Mouse (Mus musculus) hindlimb bud, embryonic 11.5 days (tissue): Measurements from ENCODE around the gene Ppp1r14b.

Experiments
- DNase-seq: peaks from one replicate; pipeline ENCODE4 v3.0.0-alpha.2; 2012; ENCODE audit warnings: low read depth, low spot score; ENCODE audit errors: extremely low spot score

Ppp1r14b gene

GRCm38 (mm10) chr19:6942764-6943163 is 32.0 kb upstream of the Ppp1r14b start:
- DNase-seq: no peak

- DNase-seq: no peak
Observed at GRCm38 (mm10) chr19:6943709-6944108, 31.1 kb upstream of the Ppp1r14b start.

- DNase-seq: no peak
Observed at GRCm38 (mm10) chr19:6947742-6948141, 27.0 kb upstream of the Ppp1r14b start.

GRCm38 (mm10) chr19:6948186-6948585 is 26.6 kb upstream of the Ppp1r14b start:
- DNase-seq: no peak

GRCm38 (mm10) chr19:6949532-6949931 is 25.2 kb upstream of the Ppp1r14b start:
- no peak for DNase-seq

GRCm38 (mm10) chr19:6949951-6950350 is 24.8 kb upstream of the Ppp1r14b start:
- DNase-seq: no peak

GRCm38 (mm10) chr19:6950613-6951153 is 24.1 kb upstream of the Ppp1r14b start:
- no peak for DNase-seq

GRCm38 (mm10) chr19:6951381-6951968 is 23.3 kb upstream of the Ppp1r14b start:
- DNase-seq: no peak

GRCm38 (mm10) chr19:6951994-6952711 is 22.6 kb upstream of the Ppp1r14b start:
- no peak for DNase-seq

- no peak for DNase-seq
Observed at GRCm38 (mm10) chr19:6952712-6953037, 22.1 kb upstream of the Ppp1r14b start.

- DNase-seq: no peak
Observed at GRCm38 (mm10) chr19:6954046-6954445, 20.7 kb upstream of the Ppp1r14b start.

- no peak for DNase-seq
Observed at GRCm38 (mm10) chr19:6955424-6955823, 19.3 kb upstream of the Ppp1r14b start.

GRCm38 (mm10) chr19:6956461-6956860 is 18.3 kb upstream of the Ppp1r14b start:
- no peak for DNase-seq

- DNase-seq: no peak
Observed at GRCm38 (mm10) chr19:6968491-6969271, 6.1 kb upstream of the Ppp1r14b start.

GRCm38 (mm10) chr19:6969291-6969664 is 5.5 kb upstream of the Ppp1r14b start:
- no peak for DNase-seq

GRCm38 (mm10) chr19:6969665-6970381 is 4.9 kb upstream of the Ppp1r14b start:
- no peak for DNase-seq

GRCm38 (mm10) chr19:6970460-6971085 is 4.2 kb upstream of the Ppp1r14b start:
- DNase-seq: no peak

GRCm38 (mm10) chr19:6971644-6972043 is 3.1 kb upstream of the Ppp1r14b start:
- DNase-seq: no peak

- DNase-seq: no peak
Observed at GRCm38 (mm10) chr19:6972247-6972917, 2.4 kb upstream of the Ppp1r14b start.

GRCm38 (mm10) chr19:6973581-6974190 is 1.1 kb upstream of the Ppp1r14b start:
- no peak for DNase-seq
